Mouse (Mus musculus) CH12.LX (cell line): ENCODE data around the gene Ogdhl. TPM values are rescaled to one million over a fixed set of nuclear protein-coding genes. Genes with fewer than 3 reads are reported as not detected.

Source experiments
- DNase-seq: peaks from one replicate; pipeline ENCODE4 v3.0.0-alpha.2; 2013; ENCODE audit errors: extremely low read depth
- H3K27ac ChIP-seq: 2 replicates; pipeline ENCODE4 v1.5.1; 2012; ENCODE audit warnings: low read depth, mild to moderate bottlenecking, control low read depth, moderate library complexity; ENCODE audit not compliant: insufficient read depth
- H3K27me3 ChIP-seq: replicated peaks from 2 replicates; pipeline ENCODE3; 2012; ENCODE audit warnings: inconsistent platforms
- H3K36me3 ChIP-seq, 2 experiments: replicated peaks in 1 of 2; 2 replicates each; pipeline versions ENCODE3 to v1.6.1; 2012; ENCODE audit warnings: inconsistent platforms in 1 of 2, low read length in 1 of 2, mild to moderate bottlenecking in 1 of 2, mixed read lengths in 1 of 2, moderate library complexity in 1 of 2; ENCODE audit not compliant: control insufficient read depth in 1 of 2, insufficient read depth in 1 of 2
- H3K4me1 ChIP-seq, 2 experiments: 2 replicates each; pipeline ENCODE4 v1.6.1; 2012; ENCODE audit warnings: inconsistent platforms in 1 of 2, moderate library complexity in 1 of 2; ENCODE audit not compliant: insufficient read depth in 2 of 2, control insufficient read depth in 1 of 2
- H3K4me2 ChIP-seq: 2 replicates; pipeline ENCODE4 v1.6.1; 2012; ENCODE audit warnings: low read depth, mild to moderate bottlenecking, control low read depth; ENCODE audit not compliant: poor library complexity, insufficient read depth, severe bottlenecking
- H3K4me3 ChIP-seq, 3 experiments: fragments of 150-350 bp in 1 of 3; sonication (generic) in 1 of 3; replicated peaks in 1 of 3; 2 replicates each; pipeline versions ENCODE3 to v1.5.1; 2011 to 2012; ENCODE audit warnings: low read depth in 2 of 3, low read length in 2 of 3, mild to moderate bottlenecking in 2 of 3, moderate library complexity in 2 of 3, control low read depth in 1 of 3, improper control_type of control experiment in 1 of 3, inconsistent platforms in 1 of 3, mixed read lengths in 1 of 3; ENCODE audit not compliant: poor library complexity in 1 of 3
- H3K79me2 ChIP-seq: replicated peaks from 2 replicates; pipeline ENCODE4 v1.6.1; 2012; ENCODE audit warnings: mild to moderate bottlenecking, moderate library complexity; ENCODE audit not compliant: control insufficient read depth, poor library complexity, insufficient read depth, severe bottlenecking; ENCODE audit errors: extremely low read depth
- H3K9ac ChIP-seq: 2 replicates; pipeline ENCODE4 v1.6.1; 2012; ENCODE audit warnings: low read depth, mild to moderate bottlenecking, control low read depth, moderate library complexity; ENCODE audit not compliant: insufficient read depth
- H3K9me3 ChIP-seq: replicated peaks from 2 replicates; pipeline ENCODE3; 2012; ENCODE audit warnings: low read length, inconsistent platforms, mixed read lengths
- CHD1 ChIP-seq: IDR thresholded peaks from 2 replicates; pipeline ENCODE4 v1.6.1; 2012; ENCODE audit warnings: low read depth, low read length, improper control_type of control experiment, inconsistent platforms
- CHD2 ChIP-seq: IDR thresholded peaks from 2 replicates; pipeline ENCODE4 v1.6.1; 2011; ENCODE audit warnings: low read length, improper control_type of control experiment
- ETS1 ChIP-seq: conservative IDR thresholded peaks from 2 replicates; pipeline ENCODE4 v1.6.1; 2012; ENCODE audit warnings: low read depth, mild to moderate bottlenecking, inconsistent platforms, low read length, improper control_type of control experiment, moderate library complexity
- GABPA ChIP-seq: IDR thresholded peaks from 2 replicates; pipeline ENCODE4 v1.6.1; 2012; ENCODE audit warnings: low read depth, low read length, improper control_type of control experiment, inconsistent platforms; ENCODE audit not compliant: insufficient replicate concordance
- HCFC1 ChIP-seq: IDR thresholded peaks from 2 replicates; pipeline ENCODE4 v1.6.1; 2012; ENCODE audit warnings: low read depth, mild to moderate bottlenecking, inconsistent platforms, low read length, improper control_type of control experiment
- IRF4 ChIP-seq: IDR thresholded peaks from 2 replicates; pipeline ENCODE4 v1.6.1; 2014; ENCODE audit warnings: low read depth, mild to moderate bottlenecking, inconsistent platforms, low read length, improper control_type of control experiment
- JUN ChIP-seq: IDR thresholded peaks from 2 replicates; pipeline ENCODE4 v1.6.1; 2011; ENCODE audit warnings: low read depth, mild to moderate bottlenecking, low read length, improper control_type of control experiment, moderate library complexity; ENCODE audit not compliant: insufficient read depth
- KAT2A ChIP-seq: IDR thresholded peaks from 2 replicates; pipeline ENCODE4 v1.6.1; 2012; ENCODE audit warnings: low read length, improper control_type of control experiment, inconsistent platforms; ENCODE audit not compliant: insufficient replicate concordance
- MAFK ChIP-seq: IDR thresholded peaks from 2 replicates; pipeline ENCODE4 v1.6.1; 2011; ENCODE audit warnings: low read length, improper control_type of control experiment; ENCODE audit not compliant: insufficient replicate concordance
- MAX ChIP-seq: IDR thresholded peaks from 2 replicates; pipeline ENCODE4 v1.6.1; 2011; ENCODE audit warnings: low read length, improper control_type of control experiment
- MAZ ChIP-seq: IDR thresholded peaks from 2 replicates; pipeline ENCODE4 v1.6.1; 2012; ENCODE audit warnings: low read depth, mild to moderate bottlenecking, inconsistent platforms, low read length, improper control_type of control experiment, moderate library complexity
- RAD21 ChIP-seq: IDR thresholded peaks from 2 replicates; pipeline ENCODE4 v1.6.1; 2011; ENCODE audit warnings: low read depth, mild to moderate bottlenecking, low read length, improper control_type of control experiment, moderate library complexity
- RCOR1 ChIP-seq: conservative IDR thresholded peaks from 2 replicates; pipeline ENCODE4 v1.6.1; 2012; ENCODE audit warnings: low read depth, mild to moderate bottlenecking, inconsistent platforms, low read length, improper control_type of control experiment
- SMC3 ChIP-seq: IDR thresholded peaks from 2 replicates; pipeline ENCODE4 v1.6.1; 2011; ENCODE audit warnings: low read depth, low read length, improper control_type of control experiment
- TBP ChIP-seq: conservative IDR thresholded peaks from 2 replicates; pipeline ENCODE4 v1.6.1; 2011; ENCODE audit warnings: low read depth, low read length, improper control_type of control experiment
- TCF12 ChIP-seq: IDR thresholded peaks from 2 replicates; pipeline ENCODE4 v1.6.1; 2014; ENCODE audit warnings: low read depth, mild to moderate bottlenecking, inconsistent platforms, low read length, improper control_type of control experiment
- UBTF ChIP-seq: IDR thresholded peaks from 2 replicates; pipeline ENCODE4 v1.6.1; 2012; ENCODE audit warnings: low read depth, mild to moderate bottlenecking, inconsistent platforms, low read length, improper control_type of control experiment, moderate library complexity
- USF1 ChIP-seq: IDR thresholded peaks from 2 replicates; pipeline ENCODE4 v1.6.1; 2014; ENCODE audit warnings: low read depth, mild to moderate bottlenecking, inconsistent platforms, low read length, improper control_type of control experiment
- USF2 ChIP-seq: conservative IDR thresholded peaks from 2 replicates; pipeline ENCODE4 v1.6.1; 2011; ENCODE audit warnings: low read depth, low read length, improper control_type of control experiment
- dilution Hi-C: fragments of 300-500 bp; cut with MboI; formaldehyde crosslinking; loops from 2 replicates; pipeline ENCODE4 v1.14.3; 2020; ENCODE audit warnings: low sequenced_read_pairs; ENCODE audit not compliant: extremely low pct_unique_long_range_greater_than_20kb, extremely low pct_ligation_motif_present
- in situ Hi-C: fragments of 300-500 bp; cut with MboI; formaldehyde crosslinking; loops from 3 replicates; pipeline ENCODE4 v1.14.3; 2019; ENCODE audit warnings: low sequenced_read_pairs, low pct_ligation_motif_present, low pct_unique_long_range_greater_than_20kb, mixed read lengths
- polyA plus RNA-seq: library from polyadenylated mRNA; unstranded; fragments of >175 nt; gene quantifications from 2 replicates; pipeline ENCODE4 v1.2.1, GENCODE M21; 2012; ENCODE audit warnings: low read depth; ENCODE audit not compliant: insufficient read length
- total RNA-seq, 2 experiments: library from RNA; depleted of rRNA; stranded (reverse); fragments of 300-350 nt in 1 of 2; fragments of >200 nt in 1 of 2; gene quantifications; 2 replicates each; pipeline ENCODE4 v1.2.3; 2012 to 2014

Ogdhl gene
- total and polyA plus RNA-seq, 3 experiments: 1.4 to 11.1 (median 6.5) TPM

DNA sequence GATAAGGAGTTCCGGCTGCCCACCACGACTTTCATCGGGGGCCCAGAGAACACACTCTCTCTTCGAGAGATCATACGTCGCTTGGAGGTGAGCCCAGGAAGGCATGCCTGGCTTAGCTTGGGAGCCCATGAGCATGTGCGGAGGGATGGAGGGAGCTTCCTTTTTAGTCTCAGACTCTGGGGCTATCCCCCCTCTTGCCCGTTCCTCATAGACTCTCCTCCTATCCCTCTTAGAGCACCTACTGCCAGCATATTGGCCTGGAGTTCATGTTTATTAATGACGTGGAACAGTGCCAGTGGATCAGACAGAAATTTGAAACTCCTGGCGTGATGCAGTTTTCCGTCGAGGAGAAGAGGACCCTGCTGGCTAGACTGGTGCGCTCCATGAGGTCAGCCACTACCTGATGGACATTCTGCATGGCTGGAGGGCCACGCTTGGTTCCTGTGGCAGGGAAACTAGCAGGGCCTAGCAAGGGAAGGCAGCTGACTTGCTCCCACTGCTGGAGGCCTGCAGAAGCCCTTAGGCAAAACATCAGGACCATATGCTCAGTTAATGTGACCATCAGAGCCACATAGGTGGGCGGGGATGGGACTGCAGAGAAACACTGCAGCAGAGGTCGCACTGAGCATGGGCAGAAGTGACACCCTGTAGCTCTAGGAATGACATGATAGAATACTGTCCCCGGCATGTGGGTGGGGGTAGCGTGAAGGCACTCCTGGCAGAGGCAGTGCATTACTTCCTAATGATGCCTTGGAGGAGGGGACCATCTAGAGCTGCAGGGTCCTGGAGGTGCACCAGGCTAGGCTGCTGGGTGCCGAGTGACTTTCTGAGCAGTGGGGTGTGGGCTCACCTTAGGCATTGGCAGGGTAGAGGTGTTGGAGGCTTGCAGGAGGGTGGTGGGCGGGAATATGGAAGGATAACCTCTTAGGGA lies 11.0 kb downstream of the Ogdhl start:
- Histone ChIP-seq H3K4me2 (no peak overlapping the region), H3K4me3 (no peak overlapping the region), H3K79me2 (no peaks in the 10 kb centered on the region), H3K9me3 (no peaks in the 10 kb centered on the region), H3K36me3 (peaks cover 12 to 38% of the 10 kb centered on the region in 2 experiments), H3K27ac (no peak overlapping the region)
- DNase-seq: no peak
- no peak for TF ChIP-seq RCOR1
- no peak for TF ChIP-seq USF1
- no peak for TF ChIP-seq ETS1
- TF ChIP-seq RAD21: no peak
- TF ChIP-seq MAX: no peak
- TF ChIP-seq UBTF: no peak
- TF ChIP-seq USF2: no peak
- no peak for TF ChIP-seq CHD2
- no peak for TF ChIP-seq SMC3
- no peak for TF ChIP-seq TBP
- no peak for TF ChIP-seq MAZ
- no peak for TF ChIP-seq KAT2A
- no peak for TF ChIP-seq TCF12
- no peak for TF ChIP-seq MAFK
- TF ChIP-seq CHD1: no peak
- TF ChIP-seq, all 38 proteins: peak for 0
- dilution Hi-C loops (no loop called here), in situ Hi-C loops (no loop called here)
- peaks cover 3 to 14% of the 10 kb centered on the region in 2 experiments; a peak in 3 of 4 replicates for H3K4me1 ChIP-seq
- H3K27me3 ChIP-seq: no peaks in the 10 kb centered on the region
- no peak overlapping the region for H3K9ac ChIP-seq

- in situ Hi-C loops: no loop called here
- dilution Hi-C loops: no loop called here
- DNase-seq: no peak
Observed at GRCm38 (mm10) chr14:32336021-32336420, 14.2 kb downstream of the Ogdhl start.

More at GRCm38 (mm10) chr14:32336021-32336420, 14.2 kb downstream of the Ogdhl start:
- no peak overlapping the region for H3K27ac ChIP-seq
- peaks cover 3 to 14% of the 10 kb centered on the region in 2 experiments; a peak in 3 of 4 replicates for H3K4me1 ChIP-seq
- H3K9ac ChIP-seq: no peak overlapping the region
- no peaks in the 10 kb centered on the region for H3K27me3 ChIP-seq
- no peak overlapping the region for H3K4me2 ChIP-seq
- H3K36me3 ChIP-seq: peaks cover 16 to 66% of the 10 kb centered on the region in 2 experiments
- no peaks in the 10 kb centered on the region for H3K9me3 ChIP-seq
- no peak overlapping the region for H3K4me3 ChIP-seq
- no peak for TF ChIP-seq MAFK
- no peak for TF ChIP-seq JUN
- TF ChIP-seq CHD2: no peak
- TF ChIP-seq IRF4: no peak
- no peak for TF ChIP-seq HCFC1
- no peak for TF ChIP-seq GABPA
- H3K79me2 ChIP-seq: no peaks in the 10 kb centered on the region
